Mouse (Mus musculus): ENCODE data around the gene Mkks. TPM values are rescaled to one million over a fixed set of nuclear protein-coding genes. Genes with fewer than 3 reads are reported as not detected.
"Not testable (repeated sequence)": the region's sequence is repeated elsewhere in the genome, so short reads cannot be mapped to it uniquely, and the experiment has no call there.

Mkks gene
- total RNA-seq (2021) = 10 to 100 TPM; 16.8 to 26.6 TPM
- long read RNA-seq, experiment 1, transcript Mkks-202 (6 exons, 3,178 nt) = major isoform, 19 of 32 reads
- long read RNA-seq, experiment 1, partial matches to known transcripts = 5 of 32 reads
- long read RNA-seq, experiment 1, other reads (novel, unspliced or antisense) = 8 of 32 reads
- long read RNA-seq, experiment 2, transcript Mkks-202 (6 exons, 3,178 nt) = major isoform, 6 of 8 reads
- long read RNA-seq, experiment 2, partial matches to known transcripts = 1 of 8 reads
- long read RNA-seq, experiment 2, other reads (novel, unspliced or antisense) = 0 of 8 reads

DNA sequence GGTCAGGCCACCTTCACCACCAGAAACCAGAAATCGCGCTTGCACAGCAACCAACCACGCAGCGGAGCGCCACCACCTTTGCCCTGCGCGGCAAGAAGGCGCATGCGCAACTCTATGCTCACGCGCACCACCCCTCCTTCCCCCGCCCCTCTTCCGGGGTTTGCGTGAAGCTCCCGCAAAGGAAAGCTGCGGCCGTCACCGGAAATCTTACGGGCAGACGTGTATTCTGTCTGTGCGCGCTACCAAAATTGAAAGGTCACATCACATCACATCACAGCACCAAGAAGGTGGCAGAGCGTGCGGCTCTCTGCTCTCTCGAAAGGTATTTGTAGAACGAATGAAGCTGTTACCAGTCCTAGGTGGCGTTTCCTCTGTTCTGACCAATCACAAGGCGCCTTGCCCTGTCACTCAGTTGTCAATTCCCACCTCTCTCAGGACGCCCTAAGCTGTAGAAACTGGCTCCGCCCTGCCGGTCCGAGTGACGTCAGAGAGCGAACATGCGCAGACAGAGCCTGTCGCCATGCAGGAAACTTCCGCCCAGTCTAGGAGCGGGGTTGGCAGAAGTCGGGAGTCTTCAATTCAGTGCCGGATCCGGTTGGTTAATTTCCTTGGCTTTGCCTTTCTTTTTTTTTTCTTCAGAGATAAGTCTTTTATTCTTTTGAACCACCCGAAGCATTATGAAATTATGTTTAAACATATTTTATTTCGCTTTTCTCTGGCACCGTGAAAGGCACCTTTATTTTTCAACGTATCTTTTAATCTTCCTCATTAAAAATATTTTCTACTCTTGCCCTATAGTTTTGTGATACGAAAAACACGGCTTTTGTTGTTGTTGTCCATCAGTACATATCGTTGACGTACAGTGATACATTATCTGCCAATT, at the start of gene Mkks, which contains the start of the genes Slx4ip and AL731706.1:
Gene Mkks (minus strand): TSS at position 322 of the 883 bp plus-strand sequence.
Gene Slx4ip (plus strand): TSS at position 151 of the 883 bp plus-strand sequence.
Gene AL731706.1 (minus strand): TSS at position 322 of the 883 bp plus-strand sequence.
- peak; percentile 98 to 99 for DNase-seq

GRCm38 (mm10) chr2:136938249-136938648, 47.1 kb upstream of the Mkks start:
- no peak for DNase-seq

DNA sequence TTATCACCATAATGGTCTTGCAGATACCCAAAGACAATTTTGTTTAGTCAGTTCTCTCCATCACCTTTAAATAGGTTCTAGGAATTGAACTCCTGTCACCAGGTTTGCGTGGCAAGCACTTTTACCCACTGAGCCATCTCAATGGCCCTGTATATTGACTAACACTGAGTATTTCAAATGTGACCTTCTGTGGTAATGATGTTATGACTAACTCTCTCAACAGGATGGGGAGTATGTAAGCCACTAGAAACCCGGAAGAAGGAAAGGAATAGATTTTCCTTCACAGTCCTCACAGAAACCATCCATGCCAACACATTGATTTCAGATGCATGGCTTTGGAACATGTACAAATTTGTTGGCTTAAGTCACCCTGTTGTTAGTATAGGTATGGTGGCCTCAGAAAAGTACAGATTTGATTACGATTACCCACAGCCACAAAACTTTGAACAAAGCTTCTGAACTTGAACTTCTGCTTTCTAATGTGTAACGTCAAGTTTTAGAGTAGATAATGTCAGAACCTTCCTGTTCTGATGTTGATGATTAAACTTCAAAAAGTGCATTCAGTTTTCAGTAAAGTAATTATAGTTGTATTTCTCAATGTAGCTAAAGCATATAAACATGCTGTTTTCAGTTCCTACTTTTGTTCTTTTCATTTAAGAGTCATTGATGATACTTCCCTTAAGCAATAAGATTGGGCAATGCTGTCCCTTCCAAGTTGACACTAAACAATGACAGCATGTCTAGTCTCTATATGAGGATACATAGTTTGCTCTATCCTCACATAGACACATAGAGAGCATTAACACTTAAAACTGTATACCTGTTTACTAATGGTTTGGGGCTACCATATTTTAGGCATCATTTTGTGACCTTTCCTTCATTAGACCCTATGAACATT, 45.5 kb upstream of the Mkks start:
- DNase-seq = no peak

DNA sequence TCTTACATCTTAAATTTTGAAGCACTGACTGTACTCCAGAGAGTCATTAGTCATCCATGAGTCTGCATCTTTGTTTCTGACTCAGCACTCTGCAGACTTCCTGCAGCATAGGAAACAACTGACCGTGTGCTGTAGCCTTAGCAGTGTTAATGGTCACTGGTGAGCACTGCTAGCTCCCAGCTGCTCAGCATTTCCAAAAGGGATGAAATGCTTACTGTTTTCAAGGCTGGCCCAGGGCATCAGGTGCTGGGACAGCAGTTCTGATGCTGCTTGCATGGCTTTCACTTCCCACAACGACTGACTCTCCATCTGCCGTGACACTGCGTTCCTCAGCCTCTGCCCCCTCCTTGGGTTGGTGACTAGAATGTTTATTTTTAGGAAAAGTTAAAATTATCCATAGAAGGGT, 29.8 kb upstream of the Mkks start:
- DNase-seq = peak; percentile 29 to 51

GRCm38 (mm10) chr2:136920257-136920993, 29.2 kb upstream of the Mkks start:
- DNase-seq = no peak

- DNase-seq = no peak
Measured at GRCm38 (mm10) chr2:136919433-136919832, 28.2 kb upstream of the Mkks start.

DNA sequence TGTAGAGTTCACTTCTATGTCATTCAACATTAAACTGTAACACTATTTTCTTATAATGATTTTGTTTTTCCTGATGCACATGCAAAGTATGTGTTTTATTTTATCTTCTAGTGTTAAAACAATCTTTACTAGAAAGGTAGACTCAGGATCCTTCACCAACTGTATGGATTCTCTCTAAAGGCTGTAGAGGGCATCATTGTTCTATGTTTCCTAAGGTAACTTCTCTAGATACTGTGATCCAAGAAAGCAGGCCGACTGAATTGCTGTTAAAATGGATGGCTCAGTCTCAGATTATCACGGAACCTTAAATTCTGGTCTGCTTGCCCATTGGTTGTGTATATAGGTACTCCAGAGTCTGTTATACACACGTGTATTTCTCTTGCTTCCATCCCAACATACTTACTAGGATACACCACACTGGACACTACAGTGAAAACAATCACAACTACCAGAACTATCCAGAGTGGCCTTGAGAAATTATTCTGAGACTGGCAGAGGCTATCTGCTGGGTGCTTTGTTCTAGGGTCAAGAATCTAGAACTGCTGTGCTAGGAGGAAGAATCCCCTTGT, 23.2 kb upstream of the Mkks start:
- DNase-seq = no peak

DNA sequence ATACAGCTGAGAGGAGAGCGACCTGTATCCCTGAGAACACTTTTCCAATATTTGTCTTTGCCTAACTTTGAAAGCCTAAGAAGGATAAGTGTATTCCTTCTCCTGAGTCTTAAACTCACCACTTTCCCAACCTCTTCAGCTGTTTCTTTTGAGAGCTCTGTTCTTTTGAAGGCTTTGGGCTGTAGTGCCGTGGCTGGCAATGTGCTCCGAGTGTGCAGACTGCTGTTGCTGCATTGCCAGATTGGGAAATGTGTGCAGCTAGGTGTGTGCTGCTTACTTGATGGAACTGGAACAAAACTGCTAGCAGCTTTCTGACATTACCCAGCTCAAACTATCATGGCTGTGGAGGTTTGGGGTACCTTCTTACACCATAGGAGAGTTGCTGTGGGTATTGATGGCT, 21.8 kb upstream of the Mkks start:
- DNase-seq = no peak

DNA sequence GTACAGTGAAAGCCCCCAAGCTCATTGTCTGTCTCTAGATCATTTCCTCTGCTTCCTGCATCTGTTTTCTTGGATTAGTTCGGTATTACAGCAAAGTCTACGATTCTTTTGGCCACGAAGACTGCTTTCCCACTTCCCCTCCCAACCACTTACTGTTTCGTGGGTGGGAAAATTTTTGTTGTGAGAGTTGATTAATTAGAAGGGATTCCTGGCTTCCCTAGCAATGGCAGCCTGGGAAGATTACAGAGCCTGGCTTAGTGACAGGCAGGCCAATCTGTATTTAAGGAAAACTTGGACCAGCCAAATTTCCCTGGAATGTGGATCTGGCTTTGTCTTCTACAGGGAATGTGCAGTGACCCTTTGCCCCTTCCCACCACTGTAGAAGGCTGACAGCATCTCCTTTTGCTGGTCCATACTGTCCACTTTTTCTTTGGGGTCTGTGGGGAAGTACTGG, 20.8 kb upstream of the Mkks start:
- DNase-seq = no peak

DNA sequence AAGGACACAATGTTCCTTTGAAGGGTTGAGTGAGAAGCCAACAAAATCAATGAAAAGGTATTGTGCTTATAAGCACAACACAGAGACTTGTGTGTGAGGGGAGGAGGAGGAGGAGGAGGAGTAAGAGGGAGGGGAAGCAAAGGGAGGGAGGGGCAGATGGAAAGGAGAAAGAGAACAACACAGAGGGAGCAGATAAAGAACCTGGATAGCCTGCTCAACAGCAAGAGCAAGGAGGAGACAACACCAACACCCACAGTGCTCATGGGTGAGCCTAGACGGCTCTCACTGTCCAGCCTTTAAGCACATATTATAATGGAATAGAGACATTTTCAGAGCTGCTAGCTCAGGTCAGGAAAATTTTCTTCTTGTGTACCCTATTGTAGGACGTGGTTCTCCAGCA, 18.1 kb upstream of the Mkks start:
- DNase-seq = no peak

DNA sequence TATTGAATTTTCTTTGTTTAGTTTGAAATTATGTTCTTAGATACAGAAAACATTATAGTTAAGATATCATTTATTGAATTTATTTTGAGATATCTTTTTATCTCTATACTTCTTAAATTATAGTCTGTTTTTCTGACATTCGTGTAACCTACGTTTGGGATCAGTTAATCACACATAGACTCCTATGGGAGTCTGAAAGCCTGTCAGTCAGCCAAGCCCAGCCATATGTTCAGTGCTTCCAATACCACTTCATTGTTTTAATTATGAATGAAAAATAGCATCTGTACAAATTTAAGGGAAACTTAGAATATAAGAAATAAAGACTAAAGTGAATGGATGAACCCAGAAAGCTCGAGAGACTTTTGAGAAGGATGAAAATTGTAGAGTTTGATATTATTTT, 17.4 kb upstream of the Mkks start:
- no peak for DNase-seq

DNA sequence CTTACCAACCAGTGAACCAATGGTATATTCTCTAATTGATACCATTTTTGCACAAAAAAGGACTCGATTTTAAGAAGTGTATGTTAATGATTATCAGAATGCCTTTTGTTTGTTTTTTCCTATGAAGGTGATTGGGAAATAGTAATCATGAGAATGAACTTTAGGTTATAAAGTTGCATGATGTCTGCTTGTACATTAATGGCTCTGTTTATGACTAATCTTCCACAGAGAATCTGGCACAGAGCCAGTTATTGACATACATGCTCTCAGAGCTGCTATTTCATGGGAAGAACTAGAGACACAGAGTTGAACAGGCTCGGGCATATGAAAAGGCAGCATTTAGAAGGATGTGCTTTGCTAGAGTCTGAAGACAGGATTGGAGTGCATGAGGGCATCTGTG, 4.9 kb upstream of the Mkks start:
- DNase-seq = no peak

- no peak for DNase-seq
Measured at GRCm38 (mm10) chr2:136894494-136894893, 3.3 kb upstream of the Mkks start.

DNA sequence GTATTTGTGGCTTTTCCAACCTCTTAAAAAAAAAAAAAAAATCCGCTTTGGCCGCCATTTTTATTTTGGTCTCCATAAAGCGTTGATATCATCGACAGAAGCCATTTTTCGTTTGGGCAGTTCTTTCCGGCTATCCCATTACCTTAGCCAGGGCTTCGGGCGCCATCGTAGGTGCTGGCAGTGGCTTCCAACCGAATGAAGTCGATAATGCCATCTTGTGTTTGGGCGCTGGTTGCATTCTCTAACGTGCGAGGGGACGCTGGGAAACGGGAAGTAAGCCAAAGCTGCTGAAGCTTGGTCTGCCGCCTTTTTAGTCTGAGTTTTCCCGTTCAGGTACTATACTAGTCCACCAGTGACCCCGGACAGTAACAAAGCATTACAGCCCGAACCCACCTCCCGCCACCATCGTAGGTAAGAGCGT, 772 bp upstream of the Mkks start:
- DNase-seq = peak; percentile 94 to 95

GRCm38 (mm10) chr2:136890716-136891067, 497 bp downstream of the Mkks start:
- DNase-seq = not testable (repeated sequence)

DNA sequence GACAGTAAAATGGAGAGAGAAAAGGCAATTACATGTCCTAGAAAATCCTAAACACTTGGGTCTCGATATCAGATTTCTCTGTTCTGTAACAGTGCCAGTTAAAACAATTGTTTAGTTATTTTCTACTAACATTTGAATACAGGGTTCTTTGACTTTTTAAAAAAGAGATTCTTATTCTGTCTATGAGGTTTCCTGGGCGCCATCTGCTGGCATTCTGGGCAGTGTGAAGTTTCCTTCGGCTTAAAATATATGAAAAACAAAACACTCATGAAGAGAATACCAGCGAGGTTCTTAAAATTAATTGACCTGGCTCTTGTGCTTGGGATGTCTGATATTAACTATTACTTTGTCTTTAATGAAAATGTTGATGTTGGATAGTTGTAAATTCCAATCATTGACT, 4.3 kb downstream of the Mkks start:
- peak; percentile 48 to 59 for DNase-seq

- DNase-seq = no peak
Measured at GRCm38 (mm10) chr2:136885579-136885978, 5.6 kb downstream of the Mkks start, which contains the start of gene AL731706.2. Gene AL731706.2 (minus strand): TSS chr2:136885679.

- no peak for DNase-seq
Measured at GRCm38 (mm10) chr2:136854543-136855388, 36.4 kb downstream of the Mkks start.

- no peak for DNase-seq
Measured at GRCm38 (mm10) chr2:136850366-136850765, 40.8 kb downstream of the Mkks start.

DNA sequence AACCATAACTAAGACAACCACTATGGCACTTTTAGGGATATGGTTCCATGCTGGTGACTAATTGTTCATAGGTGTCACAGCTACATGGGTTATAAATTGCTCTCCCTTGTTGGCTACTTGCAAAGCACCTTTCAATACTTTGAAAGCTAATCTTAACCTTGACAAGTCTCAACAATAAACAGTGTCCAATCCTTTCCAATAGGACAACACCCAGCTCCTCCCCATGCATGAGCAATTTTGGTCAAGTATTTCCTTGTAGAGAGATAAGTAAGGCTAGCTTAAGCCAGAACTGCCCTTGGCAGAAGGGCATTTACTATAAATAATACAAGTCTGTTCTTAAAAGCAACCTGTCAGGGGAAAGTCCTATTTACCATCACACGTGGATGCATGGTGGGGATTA, 53.2 kb downstream of the Mkks start:
- no peak for DNase-seq

Data from adrenal gland, postnatal 36 days (tissue).